Mouse (Mus musculus) heart, embryonic 16.5 days (tissue): ENCODE measurements at regions not wholly inside any gene's neighbourhood (a gene's known extent, or its start where the extent isn't known, plus 50 kb on each side); places are given as distances from the start of the nearest gene placed in this dataset.

Experiments
- ATAC-seq: fragments of 200-750 bp; cut with Nextera tagmentation; replicated peaks from 2 replicates; pipeline ENCODE4 v1.8.0; 2017; ENCODE audit warnings: moderate number of reproducible peaks; ENCODE audit not compliant: insufficient read depth, low FRiP score; ENCODE audit errors: extremely low read depth
- H3K27ac ChIP-seq: fragments of 300-500 bp; sonication (generic); 2 replicates; pipeline ENCODE4 v1.5.1; 2014; ENCODE audit warnings: mild to moderate bottlenecking, low read length, control low read depth, moderate library complexity
- H3K27me3 ChIP-seq: fragments of 300-500 bp; sonication (generic); 2 replicates; pipeline ENCODE4 v1.6.1; 2014; ENCODE audit warnings: low read length, mixed read lengths; ENCODE audit not compliant: control insufficient read depth, insufficient read depth
- H3K36me3 ChIP-seq: fragments of 300-500 bp; sonication (generic); 2 replicates; pipeline ENCODE4 v1.6.1; 2014; ENCODE audit not compliant: control insufficient read depth, insufficient read depth
- H3K4me1 ChIP-seq: fragments of 300-500 bp; sonication (generic); 2 replicates; pipeline ENCODE4 v1.6.1; 2014; ENCODE audit warnings: low read length, mixed read lengths; ENCODE audit not compliant: control insufficient read depth, insufficient read depth
- H3K4me2 ChIP-seq: fragments of 300-500 bp; sonication (generic); 2 replicates; pipeline ENCODE4 v1.6.1; 2014; ENCODE audit warnings: low read depth, mild to moderate bottlenecking, control low read depth, low read length
- H3K4me3 ChIP-seq: fragments of 300-500 bp; sonication (generic); 2 replicates; pipeline ENCODE4 v1.5.1; 2014; ENCODE audit warnings: mild to moderate bottlenecking, control low read depth, low read length
- H3K9ac ChIP-seq: fragments of 300-500 bp; sonication (generic); 2 replicates; pipeline ENCODE4 v1.6.1; 2014; ENCODE audit warnings: low read length, control low read depth
- H3K9me3 ChIP-seq: fragments of 300-500 bp; sonication (generic); replicated peaks from 2 replicates; pipeline ENCODE4 v1.6.1; 2016; ENCODE audit warnings: low read length; ENCODE audit not compliant: control insufficient read depth
- WGBS: fragments of 180-500 bp; shearing (Covaris S2); extraction: QIAGEN DNeasy Blood & Tissue Kit; methylation state at CpG from one replicate; pipeline ENCODE4 v1.1.7; 2014; 5-methylcytosine and 5-hydroxymethylcytosine counted together

- Histone ChIP-seq H3K4me2 (no peak overlapping the region), H3K4me3 (no peak overlapping the region), H3K9me3 (no peaks in the 10 kb centered on the region), H3K4me1 (no peaks in the 10 kb centered on the region), H3K27me3 (no peaks in the 10 kb centered on the region), H3K27ac (no peak overlapping the region), H3K36me3 (no peaks in the 10 kb centered on the region), H3K9ac (no peak overlapping the region)
- WGBS, result 75% methylated on average over 4 of the region's 4 CpGs
- no peak for ATAC-seq
Observed at GRCm38 (mm10) chr7:37246156-37246555, 527.3 kb downstream of the Zfp536 start.

GRCm38 (mm10) chr7:37254431-37254830 is 519.0 kb downstream of the Zfp536 start:
- Histone ChIP-seq H3K4me3 (no peak overlapping the region), H3K9ac (no peak overlapping the region), H3K4me2 (no peak overlapping the region), H3K27ac (no peak overlapping the region), H3K36me3 (no peaks in the 10 kb centered on the region), H3K4me1 (no peaks in the 10 kb centered on the region), H3K9me3 (0 out of 2 replicates have a peak, but pooled peaks cover 3% of the 10 kb centered on the region), H3K27me3 (no peaks in the 10 kb centered on the region)
- WGBS, result 58% methylated on average over 9 of the region's 9 CpGs
- no peak for ATAC-seq

GRCm38 (mm10) chr7:37255840-37256239 is 517.6 kb downstream of the Zfp536 start:
- Histone ChIP-seq H3K36me3 (no peaks in the 10 kb centered on the region), H3K4me1 (no peaks in the 10 kb centered on the region), H3K4me2 (no peak overlapping the region), H3K27ac (no peak overlapping the region), H3K27me3 (no peaks in the 10 kb centered on the region), H3K4me3 (no peak overlapping the region), H3K9me3 (0 out of 2 replicates have a peak, but pooled peaks cover 3% of the 10 kb centered on the region), H3K9ac (no peak overlapping the region)
- 26% methylated on average over 3 of the region's 3 CpGs for whole genome bisulfite sequencing
- ATAC-seq, result no peak

DNA sequence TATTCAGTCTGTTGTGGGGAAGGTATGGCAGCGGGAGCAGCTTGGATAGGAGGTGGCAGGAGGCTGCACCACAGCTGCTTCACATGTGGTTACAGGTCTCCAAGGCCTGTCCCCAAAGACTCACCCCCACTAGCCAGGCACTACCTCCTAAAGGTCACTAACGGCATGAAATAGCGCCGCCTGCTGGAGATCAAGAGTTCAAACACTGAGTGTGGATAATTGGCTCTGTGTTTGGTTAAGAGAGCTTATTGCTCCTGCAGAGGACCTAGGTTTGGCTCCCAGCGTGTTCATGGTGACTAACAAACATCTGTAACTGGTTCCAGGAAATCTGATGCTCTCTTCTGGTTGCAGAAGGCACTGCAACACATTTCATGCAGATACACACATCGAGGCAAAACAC is 514.1 kb downstream of the Zfp536 start:
- no peak overlapping the region for H3K4me3 ChIP-seq
- WGBS, result 44% methylated on average over 6 of the region's 6 CpGs
- no peak overlapping the region for H3K9ac ChIP-seq
- H3K27me3 ChIP-seq, result no peaks in the 10 kb centered on the region
- H3K9me3 ChIP-seq, result no peaks in the 10 kb centered on the region
- H3K27ac ChIP-seq, result no peak overlapping the region
- no peak overlapping the region for H3K4me2 ChIP-seq
- no peaks in the 10 kb centered on the region for H3K4me1 ChIP-seq
- no peak for ATAC-seq
- no peaks in the 10 kb centered on the region for H3K36me3 ChIP-seq

- no peaks in the 10 kb centered on the region for H3K36me3 ChIP-seq
- H3K4me3 ChIP-seq, result no peak overlapping the region
- no peaks in the 10 kb centered on the region for H3K4me1 ChIP-seq
- no peak overlapping the region for H3K27ac ChIP-seq
- WGBS, result 39% methylated on average over 3 of the region's 3 CpGs
- ATAC-seq, result no peak
- no peak overlapping the region for H3K9ac ChIP-seq
- H3K9me3 ChIP-seq, result no peaks in the 10 kb centered on the region
- H3K27me3 ChIP-seq, result no peaks in the 10 kb centered on the region
- H3K4me2 ChIP-seq, result no peak overlapping the region
Observed at GRCm38 (mm10) chr7:37262846-37263245, 510.6 kb downstream of the Zfp536 start.

- Histone ChIP-seq H3K4me2 (no peak overlapping the region), H3K4me3 (no peak overlapping the region), H3K9me3 (no peaks in the 10 kb centered on the region), H3K4me1 (no peaks in the 10 kb centered on the region), H3K27me3 (no peaks in the 10 kb centered on the region), H3K36me3 (no peaks in the 10 kb centered on the region), H3K9ac (no peak overlapping the region), H3K27ac (no peak overlapping the region)
- no peak for ATAC-seq
- 75% methylated on average over 4 of the region's 4 CpGs for WGBS
Observed at GRCm38 (mm10) chr7:37267404-37267803, 506.0 kb downstream of the Zfp536 start.

- WGBS, result 85% methylated on average over 3 of the region's 3 CpGs
- Histone ChIP-seq H3K27ac (no peak overlapping the region), H3K9ac (no peak overlapping the region), H3K4me2 (no peak overlapping the region), H3K4me3 (no peak overlapping the region), H3K9me3 (no peaks in the 10 kb centered on the region), H3K27me3 (no peaks in the 10 kb centered on the region), H3K4me1 (no peaks in the 10 kb centered on the region), H3K36me3 (no peaks in the 10 kb centered on the region)
- no peak for ATAC-seq
Observed at GRCm38 (mm10) chr7:37270841-37271240, 502.6 kb downstream of the Zfp536 start.

DNA sequence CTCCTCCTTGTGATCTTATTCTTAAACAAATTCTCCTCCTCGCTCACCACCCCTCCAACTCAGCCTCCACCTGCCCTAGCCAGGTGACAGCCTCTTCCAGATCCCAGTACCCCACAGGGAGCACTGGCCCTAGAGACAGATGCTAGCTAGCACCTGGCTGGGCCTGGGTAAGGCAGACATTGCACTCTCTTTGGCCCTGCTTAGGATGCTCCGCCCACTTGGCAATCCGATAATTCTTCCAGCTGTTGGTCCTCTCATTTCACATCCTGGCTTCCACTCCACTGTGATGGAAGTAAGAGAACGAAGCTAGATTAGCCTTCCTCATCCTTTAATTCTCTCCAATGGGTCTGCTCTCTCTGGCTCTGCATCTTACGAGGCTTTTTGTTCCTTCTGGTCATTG is 483.4 kb downstream of the Zfp536 start:
- Histone ChIP-seq H3K9me3 (no peaks in the 10 kb centered on the region), H3K4me2 (no peak overlapping the region), H3K27ac (no peak overlapping the region), H3K4me3 (no peak overlapping the region), H3K4me1 (no peaks in the 10 kb centered on the region), H3K9ac (no peak overlapping the region), H3K27me3 (0 out of 2 replicates have a peak, but pooled peaks cover 4% of the 10 kb centered on the region), H3K36me3 (no peaks in the 10 kb centered on the region)
- no peak for ATAC-seq
- WGBS, result 25% methylated on average over 5 of the region's 5 CpGs

DNA sequence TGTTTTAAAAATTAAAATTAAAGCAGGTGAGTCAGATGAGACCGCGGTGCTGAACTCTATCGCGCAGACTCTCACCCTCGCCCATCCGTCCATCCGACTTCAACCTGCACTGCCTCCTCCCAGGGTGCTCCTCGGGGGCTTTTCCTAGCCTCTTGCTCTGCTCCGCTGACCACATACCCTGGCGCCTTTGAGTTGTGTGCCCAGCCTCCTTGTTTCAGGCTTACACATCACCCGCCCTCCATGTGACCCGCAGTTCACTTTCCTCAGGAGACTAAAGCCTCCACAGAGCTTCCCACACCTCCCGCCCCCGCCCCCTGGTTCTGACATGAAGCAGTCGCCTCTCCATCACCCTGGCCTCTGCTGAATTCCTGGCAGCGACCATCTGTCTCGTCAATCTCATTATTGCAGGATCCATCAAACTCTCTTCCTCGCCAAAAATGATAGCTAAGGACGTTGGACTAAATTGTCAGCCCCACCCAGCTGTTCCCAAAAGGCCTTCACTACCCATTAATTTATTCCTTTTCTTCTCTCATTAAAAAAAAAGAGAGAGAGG is 482.9 kb downstream of the Zfp536 start:
- Histone ChIP-seq H3K4me1 (no peaks in the 10 kb centered on the region), H3K36me3 (no peaks in the 10 kb centered on the region), H3K4me2 (no peak overlapping the region), H3K9ac (no peak overlapping the region), H3K27ac (no peak overlapping the region), H3K27me3 (0 out of 2 replicates have a peak, but pooled peaks cover 4% of the 10 kb centered on the region), H3K9me3 (no peaks in the 10 kb centered on the region), H3K4me3 (no peak overlapping the region)
- no peak for ATAC-seq
- WGBS, result 33% methylated on average over 19 of the region's 19 CpGs
